Mouse (Mus musculus) midbrain, embryonic 15.5 days (tissue): ENCODE data around the gene Rps6kb2. TPM values are rescaled to one million over a fixed set of nuclear protein-coding genes. Genes with fewer than 3 reads are reported as not detected.
"Not testable (repeated sequence)": the region's sequence is repeated elsewhere in the genome, so short reads cannot be mapped to it uniquely, and the experiment has no call there.

Experiments used
- ATAC-seq: fragments of 200-750 bp; cut with Nextera tagmentation; replicated peaks from 2 replicates; pipeline ENCODE4 v1.8.0; 2017; ENCODE audit warnings: moderate TSS enrichment
- H3K27ac ChIP-seq: fragments of 300-500 bp; sonication (generic); 2 replicates; pipeline ENCODE4 v1.5.1; 2015; ENCODE audit warnings: mild to moderate bottlenecking, inconsistent platforms
- H3K27me3 ChIP-seq: fragments of 300-500 bp; sonication (generic); replicated peaks from 2 replicates; pipeline ENCODE4 v1.6.1; 2015; ENCODE audit warnings: inconsistent platforms
- H3K36me3 ChIP-seq: fragments of 300-500 bp; sonication (generic); replicated peaks from 2 replicates; pipeline ENCODE4 v1.6.1; 2015; ENCODE audit warnings: inconsistent platforms
- H3K4me1 ChIP-seq: fragments of 300-500 bp; sonication (generic); 2 replicates; pipeline ENCODE4 v1.6.1; 2015; ENCODE audit warnings: inconsistent platforms
- H3K4me2 ChIP-seq: fragments of 300-500 bp; sonication (generic); 2 replicates; pipeline ENCODE4 v1.6.1; 2015; ENCODE audit warnings: inconsistent platforms, mild to moderate bottlenecking, moderate library complexity
- H3K4me3 ChIP-seq: fragments of 300-500 bp; sonication (generic); 2 replicates; pipeline ENCODE4 v1.5.1; 2015; ENCODE audit warnings: mild to moderate bottlenecking, inconsistent platforms
- H3K9ac ChIP-seq: fragments of 300-500 bp; sonication (generic); 2 replicates; pipeline ENCODE4 v1.6.1; 2015; ENCODE audit warnings: mild to moderate bottlenecking, inconsistent platforms
- H3K9me3 ChIP-seq: fragments of 300-500 bp; sonication (generic); 2 replicates; pipeline ENCODE4 v1.6.1; 2016; ENCODE audit warnings: inconsistent platforms
- WGBS: fragments of 180-500 bp; shearing (Covaris S2); methylation state at CpG from one replicate; pipeline ENCODE4 v1.1.7; 2015; ENCODE audit warnings: mixed read lengths; 5-methylcytosine and 5-hydroxymethylcytosine counted together
- polyA plus RNA-seq: library from polyadenylated mRNA; unstranded; fragments of >200 nt; fragmentation: Nextera tagmentation; extraction: Ambion mirVana; gene quantifications from 2 replicates; pipeline ENCODE4 v1.2.1, GENCODE M21; 2015

Gene Rps6kb2
- polyA plus RNA-seq, 1 experiment from 2014 or later, result 60.7 TPM

GRCm38 (mm10) chr19:4129462-4129861, 33.7 kb downstream of the Rps6kb2 start:
- H3K27me3 ChIP-seq, result no peaks in the 10 kb centered on the region
- 94% methylated on average over 7 of the region's 7 CpGs for WGBS
- H3K4me2 ChIP-seq, result no peak overlapping the region
- no peak overlapping the region for H3K4me3 ChIP-seq
- H3K9ac ChIP-seq, result no peak overlapping the region
- no peak for ATAC-seq
- H3K4me1 ChIP-seq, result peaks cover 24% of the 10 kb centered on the region
- peaks cover 17% of the 10 kb centered on the region; the same call in 1 of the 2 replicates for H3K36me3 ChIP-seq
- H3K27ac ChIP-seq, result no peak overlapping the region
- H3K9me3 ChIP-seq, result no peaks in the 10 kb centered on the region

DNA sequence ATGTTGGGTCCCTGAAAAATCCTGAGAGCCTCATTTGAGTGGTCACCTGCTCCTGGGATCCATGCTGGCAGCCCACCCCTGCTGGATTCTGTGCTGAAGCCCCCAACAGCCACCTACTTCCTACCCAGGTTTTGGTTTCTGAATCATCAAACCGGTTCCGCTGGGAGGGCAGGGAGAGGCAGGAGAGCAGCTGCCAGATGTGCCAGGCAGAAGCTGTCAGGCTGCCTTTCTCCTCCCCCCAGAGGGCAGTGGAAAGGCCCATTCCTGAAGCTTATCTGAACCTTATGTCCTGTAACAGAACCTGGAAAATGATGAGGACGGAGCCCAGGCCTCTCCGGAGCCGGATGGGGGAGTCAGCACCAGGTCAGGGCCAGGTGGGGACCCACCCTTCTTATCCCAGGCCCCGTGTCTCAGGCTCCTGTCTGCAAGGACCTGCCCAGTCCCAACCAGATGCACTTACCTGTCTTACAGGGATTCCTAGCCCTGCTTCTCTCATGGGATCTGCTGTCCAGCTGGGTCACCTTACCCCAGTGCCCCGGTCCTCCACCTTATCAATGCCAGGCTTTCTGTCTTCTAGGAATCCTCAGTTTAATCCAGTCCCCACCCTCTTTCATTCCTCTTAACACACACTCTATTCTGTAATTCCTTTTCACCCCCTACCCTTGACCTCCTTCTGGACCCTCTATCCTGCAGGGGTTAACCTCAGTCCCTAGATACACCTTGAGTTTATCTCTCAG, 36.2 kb downstream of the Rps6kb2 start:
- H3K4me2 ChIP-seq, result peak overlapping the region; percentile 70
- H3K27ac ChIP-seq, result peak overlapping the region; percentile 78; the same call in 1 of the 2 replicates
- peak overlapping the region; percentile 74 for H3K4me3 ChIP-seq
- no peak for ATAC-seq
- no peaks in the 10 kb centered on the region for H3K9me3 ChIP-seq
- H3K4me1 ChIP-seq, result peaks cover 26% of the 10 kb centered on the region
- peaks cover 7% of the 10 kb centered on the region; the same call in 1 of the 2 replicates for H3K36me3 ChIP-seq
- peak overlapping the region; percentile 75 for H3K9ac ChIP-seq
- 75% methylated on average over 7 of the region's 7 CpGs for WGBS
- H3K27me3 ChIP-seq, result no peaks in the 10 kb centered on the region

- Histone ChIP-seq H3K36me3 (no peaks in the 10 kb centered on the region; the same call in 1 of the 2 replicates), H3K4me3 (peak within 1 kb of the TSS; percentile 74), H3K27ac (peak within 1 kb of the TSS; percentile 78), H3K4me1 (peaks cover 26% of the 10 kb centered on the region), H3K4me2 (peak within 1 kb of the TSS; percentile 70), H3K9ac (peak within 1 kb of the TSS; percentile 75), H3K27me3 (no peaks in the 10 kb centered on the region), H3K9me3 (no peaks in the 10 kb centered on the region)
- under 1% methylated on average over 64 of the region's 64 CpGs for WGBS
- peak; percentile 92 for ATAC-seq
Measured at GRCm38 (mm10) chr19:4125741-4126696, 37.1 kb downstream of the Rps6kb2 start, which contains the start of gene Aip. Aip (minus strand) TSS chr19:4125858.

DNA sequence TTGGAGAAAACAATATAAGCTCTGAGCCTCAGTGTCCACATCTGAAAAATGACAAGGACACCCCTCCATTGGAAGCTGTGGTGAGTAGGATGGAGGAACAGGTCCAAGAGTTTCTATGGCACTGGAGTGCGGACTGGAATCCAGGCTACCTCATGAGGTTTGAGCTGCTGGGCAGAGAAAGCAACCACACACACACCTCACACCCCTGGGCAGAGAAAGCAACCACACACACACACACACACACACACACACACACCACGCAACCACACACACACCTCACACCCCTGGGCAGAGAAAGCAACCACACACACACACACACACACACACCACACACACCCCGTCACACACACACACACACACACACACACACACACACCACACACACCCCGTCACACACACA, 37.9 kb downstream of the Rps6kb2 start:
- peak overlapping the region; percentile 75 for H3K9ac ChIP-seq
- H3K4me2 ChIP-seq, result peak overlapping the region; percentile 70
- not testable (repeated sequence) for H3K27me3 ChIP-seq, H3K36me3 ChIP-seq, H3K9me3 ChIP-seq
- peak overlapping the region; percentile 78 for H3K27ac ChIP-seq
- H3K4me1 ChIP-seq, result peaks cover 31% of the 10 kb centered on the region
- peak; percentile 37 for ATAC-seq
- WGBS, result 7% methylated on average over 4 of the region's 4 CpGs
- peak overlapping the region; percentile 74 for H3K4me3 ChIP-seq

- Histone ChIP-seq H3K4me1 (peaks cover 36% of the 10 kb centered on the region), H3K27ac (no peak overlapping the region), H3K27me3 (no peaks in the 10 kb centered on the region), H3K4me2 (no peak overlapping the region), H3K36me3 (no peaks in the 10 kb centered on the region; the same call in 1 of the 2 replicates), H3K9ac (no peak overlapping the region), H3K9me3 (no peaks in the 10 kb centered on the region), H3K4me3 (no peak overlapping the region)
- no peak for ATAC-seq
- WGBS, result 88% methylated on average over 4 of the region's 4 CpGs
Measured at GRCm38 (mm10) chr19:4124432-4124831, 38.7 kb downstream of the Rps6kb2 start.

DNA sequence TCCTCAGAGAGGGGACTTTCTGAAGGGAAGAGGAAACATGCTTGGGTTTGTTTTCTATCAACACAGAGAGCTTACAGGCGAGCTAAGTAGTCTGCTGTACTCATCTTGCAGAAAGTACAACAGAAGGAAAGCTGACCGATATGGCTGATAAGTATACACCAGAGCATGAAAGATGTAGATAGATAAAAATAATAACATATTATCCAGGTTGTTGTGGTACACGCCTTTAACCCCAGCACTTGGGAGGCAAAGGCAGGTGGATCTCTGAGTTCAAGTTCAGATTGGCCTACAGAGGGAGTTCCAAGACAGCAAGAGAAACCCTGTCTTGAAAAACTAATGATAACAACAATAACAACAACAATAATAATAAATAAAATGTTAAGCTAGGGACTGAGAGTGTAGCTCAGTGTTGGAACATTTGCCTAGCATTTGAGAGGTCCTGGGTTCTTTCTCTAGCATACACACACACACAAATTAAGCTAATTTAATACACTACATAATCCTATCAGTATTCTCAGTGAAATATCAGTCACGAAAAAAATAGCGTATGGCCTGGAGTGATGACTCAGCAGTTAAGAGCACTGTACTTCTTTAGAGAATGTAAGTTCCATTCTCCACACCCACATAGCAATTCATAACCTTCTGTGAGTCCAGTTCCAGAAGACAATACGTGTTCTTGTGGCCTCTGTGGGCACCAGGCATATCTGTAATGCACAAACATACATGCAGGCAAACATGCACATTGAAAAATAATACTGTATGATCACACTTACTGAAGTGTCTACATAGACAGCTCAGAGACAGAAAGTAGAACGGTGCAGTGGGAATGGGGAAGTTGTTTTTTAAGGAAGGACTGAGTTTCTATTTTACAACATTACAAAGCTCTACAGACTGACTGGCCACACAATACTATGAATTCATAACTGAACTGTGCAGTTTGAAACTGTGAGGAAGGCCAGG, 40.5 kb downstream of the Rps6kb2 start:
- no peaks in the 10 kb centered on the region for H3K27me3 ChIP-seq
- no peak for ATAC-seq
- 89% methylated on average over 7 of the region's 7 CpGs for WGBS

DNA sequence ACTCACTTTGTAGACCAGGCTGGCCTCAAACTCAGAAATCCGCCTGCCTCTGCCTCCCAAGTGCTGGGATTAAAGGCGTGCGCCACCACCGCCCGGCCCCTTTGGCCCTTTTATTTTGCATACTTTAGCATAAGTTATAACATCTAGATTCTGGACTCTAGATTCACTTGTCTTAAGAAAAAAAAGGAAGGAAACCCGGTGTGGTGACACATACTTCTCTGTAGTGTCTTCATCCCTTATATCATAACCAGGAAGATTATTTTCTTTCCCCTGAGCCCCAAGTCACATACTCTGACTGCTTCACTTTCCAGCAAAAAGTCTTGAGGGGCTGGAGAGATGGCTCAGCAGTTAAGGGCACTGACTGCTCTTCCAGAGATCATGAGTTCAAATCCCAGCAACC, 41.3 kb downstream of the Rps6kb2 start:
- ATAC-seq, H3K27me3 ChIP-seq, H3K9me3 ChIP-seq, H3K36me3 ChIP-seq, H3K9ac ChIP-seq: not testable (repeated sequence)
- Histone ChIP-seq H3K27ac (peak overlapping the region; percentile 86; the same call in 1 of the 2 replicates), H3K4me3 (peak overlapping the region; percentile 46; the same call in 1 of the 2 replicates), H3K4me1 (peaks cover 24% of the 10 kb centered on the region), H3K4me2 (peak overlapping the region; percentile 42)
- WGBS, result 61% methylated on average over 6 of the region's 6 CpGs

More for the DNA sequence above, 40.5 kb downstream of the Rps6kb2 start:
- Histone ChIP-seq H3K4me2 (no peak overlapping the region), H3K36me3 (0 out of 2 replicates have a peak, but pooled peaks cover 2% of the 10 kb centered on the region), H3K9me3 (no peaks in the 10 kb centered on the region), H3K27ac (no peak overlapping the region), H3K9ac (no peak overlapping the region), H3K4me3 (no peak overlapping the region), H3K4me1 (peaks cover 32% of the 10 kb centered on the region)

- Histone ChIP-seq H3K27ac (peak overlapping the region; percentile 86), H3K9ac (peak overlapping the region; percentile 49; the same call in 1 of the 2 replicates), H3K27me3 (no peaks in the 10 kb centered on the region), H3K4me3 (peak overlapping the region; percentile 46), H3K4me1 (peaks cover 18% of the 10 kb centered on the region), H3K36me3 (0 out of 2 replicates have a peak, but pooled peaks cover 5% of the 10 kb centered on the region), H3K9me3 (no peaks in the 10 kb centered on the region), H3K4me2 (peak overlapping the region; percentile 42)
- WGBS, result 3% methylated on average over 38 of the region's 38 CpGs
- peak; percentile 91 for ATAC-seq
Measured at GRCm38 (mm10) chr19:4121097-4121805, 41.9 kb downstream of the Rps6kb2 start.

DNA sequence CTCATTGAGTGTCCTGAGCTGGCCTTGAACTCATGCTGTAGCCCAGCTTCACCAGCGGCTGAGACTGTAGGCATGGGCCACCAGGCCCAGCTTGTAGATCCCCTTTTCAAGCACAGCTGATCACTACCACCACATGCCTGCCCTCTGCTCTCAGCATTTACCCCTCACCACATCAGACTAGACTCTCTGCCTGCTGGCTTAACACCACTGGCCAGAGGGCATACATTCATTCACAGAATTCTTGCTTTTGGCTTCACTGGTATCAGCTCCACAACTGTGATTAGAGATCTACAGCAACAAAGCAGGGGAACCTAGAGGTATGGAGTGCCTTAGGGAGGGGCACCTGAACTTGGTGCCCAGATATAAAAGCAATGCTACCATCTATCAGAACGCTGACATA, 42.7 kb downstream of the Rps6kb2 start:
- Histone ChIP-seq H3K9ac (0 out of 2 replicates have a peak overlapping the region, but pooled peaks have one; percentile 1), H3K4me2 (peak overlapping the region; percentile 42), H3K4me1 (peaks cover 17% of the 10 kb centered on the region), H3K27ac (peak overlapping the region; percentile 22; the same call in 1 of the 2 replicates), H3K4me3 (peak overlapping the region; percentile 46), H3K9me3 (no peaks in the 10 kb centered on the region), H3K36me3 (peaks cover 10% of the 10 kb centered on the region), H3K27me3 (no peaks in the 10 kb centered on the region)
- peak; percentile 7 for ATAC-seq
- 97% methylated on average over 2 of the region's 2 CpGs for WGBS

GRCm38 (mm10) chr19:4119716-4120487, 43.3 kb downstream of the Rps6kb2 start:
- H3K4me2 ChIP-seq, result peak overlapping the region; percentile 42; the same call in 1 of the 2 replicates
- no peak for ATAC-seq
- no peak overlapping the region for H3K4me3 ChIP-seq
- no peaks in the 10 kb centered on the region for H3K27me3 ChIP-seq
- 87% methylated on average over 6 of the region's 6 CpGs for WGBS
- H3K9ac ChIP-seq, result no peak overlapping the region
- no peaks in the 10 kb centered on the region for H3K9me3 ChIP-seq
- peaks cover 16% of the 10 kb centered on the region for H3K36me3 ChIP-seq
- H3K27ac ChIP-seq, result no peak overlapping the region
- H3K4me1 ChIP-seq, result peaks cover 14% of the 10 kb centered on the region
